Mouse (Mus musculus) skeletal muscle tissue, adult 2 months (tissue): Measurements from ENCODE around the gene Scyl2.
"Not testable (repeated sequence)": the region's sequence is repeated elsewhere in the genome, so short reads cannot be mapped to it uniquely, and the experiment has no call there.

Experiments used
- DNase-seq: peaks from one replicate; pipeline ENCODE4 v3.0.0-alpha.2; 2012; ENCODE audit warnings: low read depth, low spot score

Gene Scyl2

GRCm38 (mm10) chr10:89686139-89686808, at the start of gene Scyl2:
Gene Scyl2, minus strand, starts transcription at chr10:89686285.
- DNase-seq: peak; percentile 88

- DNase-seq: peak; percentile 87
Observed at GRCm38 (mm10) chr10:89732001-89732794, 46.1 kb upstream of the Scyl2 start, which contains the start of gene Actr6. Gene Actr6, minus strand, starts transcription at chr10:89732295.

GRCm38 (mm10) chr10:89731341-89731740, 45.3 kb upstream of the Scyl2 start:
- no peak for DNase-seq

GRCm38 (mm10) chr10:89730386-89730785, 44.3 kb upstream of the Scyl2 start:
- no peak for DNase-seq

- peak; percentile 74 for DNase-seq
Observed at GRCm38 (mm10) chr10:89722247-89723195, 36.4 kb upstream of the Scyl2 start.

- peak; percentile 72 for DNase-seq
Observed at GRCm38 (mm10) chr10:89720796-89721195, 34.7 kb upstream of the Scyl2 start.

GRCm38 (mm10) chr10:89720252-89720651, 34.2 kb upstream of the Scyl2 start:
- DNase-seq: no peak

- no peak for DNase-seq
Observed at GRCm38 (mm10) chr10:89714910-89715309, 28.8 kb upstream of the Scyl2 start.

- DNase-seq: no peak
Observed at GRCm38 (mm10) chr10:89708720-89709119, 22.6 kb upstream of the Scyl2 start.

GRCm38 (mm10) chr10:89707397-89707796, 21.3 kb upstream of the Scyl2 start:
- no peak for DNase-seq

GRCm38 (mm10) chr10:89703042-89703441, 17.0 kb upstream of the Scyl2 start:
- DNase-seq: no peak

- DNase-seq: no peak
Observed at GRCm38 (mm10) chr10:89697956-89698355, 11.9 kb upstream of the Scyl2 start.

- not testable (repeated sequence) for DNase-seq
Observed at GRCm38 (mm10) chr10:89696270-89696669, 10.2 kb upstream of the Scyl2 start.

GRCm38 (mm10) chr10:89695194-89695911, 9.3 kb upstream of the Scyl2 start:
- DNase-seq: no peak

GRCm38 (mm10) chr10:89690021-89690420, 3.9 kb upstream of the Scyl2 start:
- DNase-seq: no peak

- no peak for DNase-seq
Observed at GRCm38 (mm10) chr10:89687455-89687854, 1.4 kb upstream of the Scyl2 start.

- DNase-seq: no peak
Observed at GRCm38 (mm10) chr10:89685391-89686138, 520 bp downstream of the Scyl2 start.

GRCm38 (mm10) chr10:89682961-89683360, 3.1 kb downstream of the Scyl2 start:
- no peak for DNase-seq

GRCm38 (mm10) chr10:89682157-89682556, 3.9 kb downstream of the Scyl2 start:
- DNase-seq: no peak

- no peak for DNase-seq
Observed at GRCm38 (mm10) chr10:89681706-89682105, 4.4 kb downstream of the Scyl2 start.
